Mouse (Mus musculus) midbrain, embryonic 16.5 days (tissue): ENCODE data around the gene Gm20388. TPM values are rescaled to one million over a fixed set of nuclear protein-coding genes. Genes with fewer than 3 reads are reported as not detected.
A peak's percentile ranks its signal among the peaks of the same experiment; 100 is the strongest.

Experiments used
- ATAC-seq: fragments of 200-750 bp; cut with Nextera tagmentation; 2 replicates; pipeline ENCODE4 v1.8.0; 2017; ENCODE audit warnings: moderate TSS enrichment
- H3K27ac ChIP-seq: fragments of 300-500 bp; sonication (generic); 2 replicates; pipeline ENCODE4 v1.5.1; 2014; ENCODE audit warnings: mild to moderate bottlenecking, low read length, mixed read lengths
- H3K27me3 ChIP-seq: fragments of 300-500 bp; sonication (generic); 2 replicates; pipeline ENCODE4 v1.6.1; 2014; ENCODE audit warnings: low read depth, low read length, mixed read lengths; ENCODE audit not compliant: control insufficient read depth, insufficient read depth
- H3K36me3 ChIP-seq: fragments of 300-500 bp; sonication (generic); 2 replicates; pipeline ENCODE4 v1.6.1; 2014; ENCODE audit warnings: mild to moderate bottlenecking, low read length, moderate library complexity, mixed read lengths; ENCODE audit not compliant: control insufficient read depth, insufficient read depth
- H3K4me1 ChIP-seq: fragments of 300-500 bp; sonication (generic); 2 replicates; pipeline ENCODE4 v1.6.1; 2014; ENCODE audit warnings: mild to moderate bottlenecking, low read length, mixed read lengths; ENCODE audit not compliant: control insufficient read depth, insufficient read depth
- H3K4me2 ChIP-seq: fragments of 300-500 bp; sonication (generic); 2 replicates; pipeline ENCODE4 v1.6.1; 2014; ENCODE audit warnings: mild to moderate bottlenecking, low read length, mixed read lengths
- H3K4me3 ChIP-seq: fragments of 300-500 bp; sonication (generic); 2 replicates; pipeline ENCODE4 v1.5.1; 2014; ENCODE audit warnings: low read depth, mild to moderate bottlenecking, low read length, moderate library complexity, mixed read lengths
- H3K9ac ChIP-seq: fragments of 300-500 bp; sonication (generic); 2 replicates; pipeline ENCODE4 v1.6.1; 2014; ENCODE audit warnings: low read depth, low read length, mixed read lengths
- H3K9me3 ChIP-seq: fragments of 300-500 bp; sonication (generic); replicated peaks from 2 replicates; pipeline ENCODE4 v1.6.1; 2014; ENCODE audit warnings: mild to moderate bottlenecking, low read length, mixed read lengths; ENCODE audit not compliant: control insufficient read depth, poor library complexity, severe bottlenecking
- WGBS: fragments of 180-500 bp; shearing (Covaris S2); extraction: QIAGEN DNeasy Blood & Tissue Kit; methylation state at CpG from one replicate; pipeline ENCODE4 v1.1.7; 2014; 5-methylcytosine and 5-hydroxymethylcytosine counted together
- polyA plus RNA-seq: library from polyadenylated mRNA; unstranded; fragments of >200 nt; fragmentation: Nextera tagmentation; extraction: Ambion mirVana; gene quantifications from 2 replicates; pipeline ENCODE4 v1.2.1, GENCODE M21; 2015

Gene Gm20388
- polyA plus RNA-seq, 1 experiment from 2014 or later = 7.5 TPM

GRCm38 (mm10) chr8:120476711-120477575 lies 566.3 kb downstream of the Gm20388 start:
- peak overlapping the region; percentile 56 for H3K27ac ChIP-seq
- H3K9me3 ChIP-seq = no peaks in the 10 kb centered on the region
- no peaks in the 10 kb centered on the region for H3K27me3 ChIP-seq
- 18% methylated on average over 25 of the region's 25 CpGs for WGBS
- no peaks in the 10 kb centered on the region for H3K36me3 ChIP-seq
- peaks cover 22% of the 10 kb centered on the region for H3K4me1 ChIP-seq
- no peak for ATAC-seq
- no peak overlapping the region for H3K4me2 ChIP-seq
- no peak overlapping the region for H3K4me3 ChIP-seq
- no peak overlapping the region for H3K9ac ChIP-seq

DNA sequence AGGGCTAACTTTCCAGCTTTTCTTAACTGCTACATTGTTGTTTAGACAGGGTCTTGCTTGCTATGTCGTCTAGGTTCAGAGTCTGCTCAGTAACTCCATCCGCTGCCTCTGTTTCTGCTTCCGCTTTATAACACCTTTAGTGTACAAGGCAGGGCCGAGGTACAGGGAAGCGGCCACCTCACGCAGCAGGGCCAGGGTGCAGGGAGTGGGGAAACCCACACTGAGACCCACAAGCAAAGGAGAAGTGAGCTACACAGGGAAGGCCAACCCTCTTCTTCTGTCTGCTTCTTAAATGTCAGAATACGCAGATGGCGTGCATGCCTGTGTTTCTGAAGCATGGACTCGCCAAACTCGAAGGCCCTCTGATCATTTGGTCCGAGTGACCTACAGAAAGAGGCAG lies 568.1 kb downstream of the Gm20388 start:
- ATAC-seq = no peak

GRCm38 (mm10) chr8:120479691-120480090 lies 569.0 kb downstream of the Gm20388 start:
- H3K36me3 ChIP-seq = no peaks in the 10 kb centered on the region
- no peak overlapping the region for H3K27ac ChIP-seq
- no peaks in the 10 kb centered on the region for H3K9me3 ChIP-seq
- H3K4me3 ChIP-seq = no peak overlapping the region
- peaks cover 25% of the 10 kb centered on the region for H3K4me1 ChIP-seq
- ATAC-seq = no peak
- H3K27me3 ChIP-seq = no peaks in the 10 kb centered on the region
- H3K9ac ChIP-seq = no peak overlapping the region
- WGBS = 86% methylated on average over 4 of the region's 4 CpGs
- no peak overlapping the region for H3K4me2 ChIP-seq

More for the DNA sequence above, 568.1 kb downstream of the Gm20388 start:
- Histone ChIP-seq H3K27me3 (no peaks in the 10 kb centered on the region), H3K9me3 (no peaks in the 10 kb centered on the region), H3K4me1 (peaks cover 16% of the 10 kb centered on the region), H3K4me2 (no peak overlapping the region), H3K4me3 (no peak overlapping the region), H3K9ac (no peak overlapping the region), H3K27ac (no peak overlapping the region), H3K36me3 (no peaks in the 10 kb centered on the region)
- WGBS = 89% methylated on average over 11 of the region's 11 CpGs

- peaks cover 32% of the 10 kb centered on the region for H3K4me1 ChIP-seq
- 77% methylated on average over 9 of the region's 9 CpGs for WGBS
Observed at GRCm38 (mm10) chr8:120482015-120482689, 571.5 kb downstream of the Gm20388 start.

DNA sequence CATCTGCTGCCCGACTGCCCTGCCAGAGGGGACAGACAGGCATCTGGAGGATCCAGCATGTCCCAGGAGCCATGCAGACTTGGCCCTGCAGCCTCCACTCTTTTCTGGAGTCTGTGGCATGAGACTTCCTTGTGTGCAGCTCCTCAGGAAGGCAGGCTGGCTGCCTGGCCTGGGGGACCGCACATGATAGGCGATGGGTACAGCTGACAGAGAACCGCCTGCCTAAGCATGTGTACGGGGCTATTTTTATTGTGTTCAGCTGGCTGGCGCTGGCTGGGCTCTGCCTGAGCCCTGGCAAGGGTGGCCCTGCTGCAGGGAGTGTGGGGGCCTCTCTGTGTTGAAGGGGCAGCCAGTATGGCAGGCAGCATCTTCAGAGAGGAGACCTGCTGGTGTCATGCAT lies 573.8 kb downstream of the Gm20388 start:
- no peak overlapping the region for H3K4me3 ChIP-seq
- H3K4me1 ChIP-seq = peaks cover 29% of the 10 kb centered on the region
- ATAC-seq = no peak
- H3K27me3 ChIP-seq = no peaks in the 10 kb centered on the region
- H3K27ac ChIP-seq = peak overlapping the region; percentile 60
- no peaks in the 10 kb centered on the region for H3K9me3 ChIP-seq
- peak overlapping the region; percentile 18; the same call in 1 of the 2 replicates for H3K9ac ChIP-seq
- no peaks in the 10 kb centered on the region for H3K36me3 ChIP-seq
- WGBS = 54% methylated on average over 6 of the region's 6 CpGs
- H3K4me2 ChIP-seq = no peak overlapping the region

More at GRCm38 (mm10) chr8:120482015-120482689, 571.5 kb downstream of the Gm20388 start:
- ATAC-seq = no peak
- H3K9me3 ChIP-seq = no peaks in the 10 kb centered on the region
- H3K9ac ChIP-seq = no peak overlapping the region
- no peak overlapping the region for H3K27ac ChIP-seq
- no peaks in the 10 kb centered on the region for H3K36me3 ChIP-seq
- H3K27me3 ChIP-seq = no peaks in the 10 kb centered on the region
- H3K4me3 ChIP-seq = no peak overlapping the region
- no peak overlapping the region for H3K4me2 ChIP-seq

- 0 out of 2 replicates have a peak, but pooled peaks have one; percentile 5 for ATAC-seq
- Histone ChIP-seq H3K9ac (peak overlapping the region; percentile 18; the same call in 1 of the 2 replicates), H3K4me2 (no peak overlapping the region), H3K36me3 (no peaks in the 10 kb centered on the region), H3K4me3 (no peak overlapping the region), H3K9me3 (no peaks in the 10 kb centered on the region), H3K27ac (peak overlapping the region; percentile 60; the same call in 1 of the 2 replicates), H3K27me3 (no peaks in the 10 kb centered on the region), H3K4me1 (peaks cover 29% of the 10 kb centered on the region)
- WGBS = 49% methylated on average over 6 of the region's 6 CpGs
Observed at GRCm38 (mm10) chr8:120485116-120485515, 574.5 kb downstream of the Gm20388 start.

DNA sequence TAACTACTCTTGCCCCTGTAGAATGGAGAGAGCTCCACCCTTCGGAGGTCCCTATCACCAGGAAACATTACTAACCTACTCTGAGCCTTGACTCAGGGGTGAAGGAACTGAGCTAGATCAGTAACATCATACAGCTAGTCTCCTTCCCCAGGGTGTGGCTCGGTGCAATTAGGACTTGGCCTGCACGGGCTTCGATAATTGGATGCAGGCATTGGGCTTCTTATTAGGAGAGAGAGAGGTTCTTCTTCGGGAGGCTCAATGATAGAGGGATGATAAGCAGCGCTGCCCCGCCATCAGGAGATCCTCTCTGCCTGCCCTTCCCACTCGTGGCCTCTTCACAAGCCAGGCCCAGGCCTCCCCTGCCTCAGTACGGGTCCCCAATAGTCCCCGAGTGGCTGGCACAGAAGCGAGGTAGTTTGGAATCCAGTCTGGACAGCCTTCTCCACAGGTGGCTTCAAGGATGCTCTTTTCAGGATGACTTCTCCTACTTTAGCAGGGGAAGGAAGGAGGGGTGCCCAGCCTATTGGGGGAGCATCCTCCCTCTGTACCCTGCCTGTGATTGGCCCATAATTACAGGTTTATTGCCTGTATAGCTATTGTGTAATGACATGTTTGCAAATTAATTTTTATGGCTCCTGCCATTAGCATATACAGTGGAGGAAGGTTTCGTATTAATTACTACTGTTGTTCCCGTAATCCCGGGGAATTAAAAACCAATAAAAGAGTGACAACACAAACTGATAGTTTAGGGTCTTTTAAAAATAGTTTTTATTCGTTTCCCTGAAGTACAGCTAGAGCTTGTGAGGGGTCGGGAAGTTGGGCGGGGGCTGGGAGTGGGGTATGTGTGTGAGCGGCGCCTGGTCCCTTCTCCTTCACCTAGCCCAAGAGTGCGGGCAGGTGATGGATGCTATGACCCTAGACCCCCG lies 575.2 kb downstream of the Gm20388 start:
- Histone ChIP-seq H3K4me3 (peak overlapping the region; percentile 76), H3K4me1 (peaks cover 35% of the 10 kb centered on the region), H3K9ac (peak overlapping the region; percentile 94), H3K36me3 (no peaks in the 10 kb centered on the region), H3K27ac (peak overlapping the region; percentile 99), H3K27me3 (no peaks in the 10 kb centered on the region), H3K4me2 (peak overlapping the region; percentile 89), H3K9me3 (no peaks in the 10 kb centered on the region)
- 20% methylated on average over 21 of the region's 21 CpGs for WGBS
- 0 out of 2 replicates have a peak, but pooled peaks have one; percentile 1 for ATAC-seq

GRCm38 (mm10) chr8:120486477-120487376 lies 576.1 kb downstream of the Gm20388 start:
- peaks cover 44% of the 10 kb centered on the region for H3K4me1 ChIP-seq
- peak; percentile 31 for ATAC-seq
- WGBS = under 1% methylated on average over 49 of the region's 50 CpGs

More at GRCm38 (mm10) chr8:120486477-120487376, 576.1 kb downstream of the Gm20388 start:
- Histone ChIP-seq H3K36me3 (no peaks in the 10 kb centered on the region), H3K27ac (peak overlapping the region; percentile 99), H3K9me3 (no peaks in the 10 kb centered on the region), H3K9ac (peak overlapping the region; percentile 94), H3K4me2 (peak overlapping the region; percentile 89), H3K4me3 (peak overlapping the region; percentile 76), H3K27me3 (no peaks in the 10 kb centered on the region)
